Mouse (Mus musculus) heart, embryonic 11.5 days (tissue): ENCODE measurements at regions not wholly inside any gene's neighbourhood (a gene's known extent, or its start where the extent isn't known, plus 50 kb on each side); places are given as distances from the start of the nearest gene placed in this dataset.

Experiments
- ATAC-seq: fragments of 200-750 bp; cut with Nextera tagmentation; replicated peaks from 2 replicates; pipeline ENCODE4 v1.8.0; 2017; ENCODE audit warnings: moderate library complexity; ENCODE audit not compliant: insufficient number of reproducible peaks, low FRiP score, low TSS enrichment
- H3K27ac ChIP-seq: fragments of 300-500 bp; sonication (generic); 2 replicates; pipeline ENCODE4 v1.5.1; 2014; ENCODE audit warnings: mild to moderate bottlenecking, low read depth, low read length
- H3K27me3 ChIP-seq: fragments of 300-500 bp; sonication (generic); 2 replicates; pipeline ENCODE4 v1.6.1; 2014; ENCODE audit warnings: mild to moderate bottlenecking, low read length, mixed read lengths; ENCODE audit not compliant: control insufficient read depth, insufficient read depth
- H3K36me3 ChIP-seq: fragments of 300-500 bp; sonication (generic); 2 replicates; pipeline ENCODE4 v1.6.1; 2014; ENCODE audit warnings: mild to moderate bottlenecking, low read length, moderate library complexity, mixed read lengths; ENCODE audit not compliant: control insufficient read depth, insufficient read depth
- H3K4me1 ChIP-seq: fragments of 300-500 bp; sonication (generic); 2 replicates; pipeline ENCODE4 v1.6.1; 2014; ENCODE audit warnings: low read length; ENCODE audit not compliant: control insufficient read depth, insufficient read depth
- H3K4me2 ChIP-seq: fragments of 300-500 bp; sonication (generic); 2 replicates; pipeline ENCODE4 v1.6.1; 2014; ENCODE audit warnings: mild to moderate bottlenecking, moderate library complexity
- H3K4me3 ChIP-seq: fragments of 300-500 bp; sonication (generic); 2 replicates; pipeline ENCODE4 v1.5.1; 2014; ENCODE audit warnings: low read depth, low read length
- H3K9ac ChIP-seq: fragments of 300-500 bp; sonication (generic); 2 replicates; pipeline ENCODE4 v1.6.1; 2014; ENCODE audit warnings: mild to moderate bottlenecking, low read depth, low read length, moderate library complexity
- H3K9me3 ChIP-seq: fragments of 300-500 bp; sonication (generic); replicated peaks from 2 replicates; pipeline ENCODE4 v1.6.1; 2016; ENCODE audit warnings: low read length; ENCODE audit not compliant: control insufficient read depth
- WGBS: fragments of 180-500 bp; shearing (Covaris S2); extraction: QIAGEN DNeasy Blood & Tissue Kit; methylation state at CpG from one replicate; pipeline ENCODE4 v1.1.7; 2014; ENCODE audit not compliant: insufficient replicate concordance; 5-methylcytosine and 5-hydroxymethylcytosine counted together

DNA sequence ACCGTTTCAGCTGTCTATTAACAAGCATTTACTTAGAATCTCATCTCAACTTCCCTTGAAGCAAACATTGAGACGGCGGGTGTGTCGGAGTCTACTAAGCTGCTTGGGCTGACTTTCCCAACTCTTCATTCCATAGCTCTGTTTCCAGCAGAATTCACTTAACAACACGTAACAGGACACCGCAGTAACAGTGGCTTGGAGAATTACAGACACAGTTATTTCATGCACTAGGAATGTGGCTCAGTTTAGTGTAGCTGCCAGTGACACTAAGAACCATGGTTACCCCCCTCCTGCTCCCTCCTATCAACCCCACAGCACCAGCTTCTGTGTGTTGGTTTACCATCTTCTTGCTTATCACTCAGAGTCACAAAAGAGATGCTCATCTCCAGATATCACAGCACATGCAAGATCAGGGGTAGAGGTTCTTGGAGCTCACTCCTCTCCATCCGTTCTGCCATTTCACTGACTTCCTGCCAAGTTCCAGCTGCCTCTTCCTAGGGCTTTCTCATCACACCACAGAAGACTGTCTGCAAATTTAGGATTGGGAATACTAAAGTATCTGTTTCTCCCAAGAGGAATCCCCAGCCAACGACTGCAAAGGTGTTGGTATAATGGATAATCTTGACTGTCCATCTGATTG, 90.7 kb downstream of the Banf2 start:
- ATAC-seq: no peak
- no peak overlapping the region for H3K27ac ChIP-seq
- H3K27me3 ChIP-seq: no peaks in the 10 kb centered on the region
- no peak overlapping the region for H3K4me2 ChIP-seq
- H3K4me1 ChIP-seq: no peaks in the 10 kb centered on the region
- no peaks in the 10 kb centered on the region for H3K36me3 ChIP-seq
- no peaks in the 10 kb centered on the region for H3K9me3 ChIP-seq
- H3K9ac ChIP-seq: no peak overlapping the region
- 61% methylated on average over 8 of the region's 8 CpGs for WGBS
- H3K4me3 ChIP-seq: no peak overlapping the region

DNA sequence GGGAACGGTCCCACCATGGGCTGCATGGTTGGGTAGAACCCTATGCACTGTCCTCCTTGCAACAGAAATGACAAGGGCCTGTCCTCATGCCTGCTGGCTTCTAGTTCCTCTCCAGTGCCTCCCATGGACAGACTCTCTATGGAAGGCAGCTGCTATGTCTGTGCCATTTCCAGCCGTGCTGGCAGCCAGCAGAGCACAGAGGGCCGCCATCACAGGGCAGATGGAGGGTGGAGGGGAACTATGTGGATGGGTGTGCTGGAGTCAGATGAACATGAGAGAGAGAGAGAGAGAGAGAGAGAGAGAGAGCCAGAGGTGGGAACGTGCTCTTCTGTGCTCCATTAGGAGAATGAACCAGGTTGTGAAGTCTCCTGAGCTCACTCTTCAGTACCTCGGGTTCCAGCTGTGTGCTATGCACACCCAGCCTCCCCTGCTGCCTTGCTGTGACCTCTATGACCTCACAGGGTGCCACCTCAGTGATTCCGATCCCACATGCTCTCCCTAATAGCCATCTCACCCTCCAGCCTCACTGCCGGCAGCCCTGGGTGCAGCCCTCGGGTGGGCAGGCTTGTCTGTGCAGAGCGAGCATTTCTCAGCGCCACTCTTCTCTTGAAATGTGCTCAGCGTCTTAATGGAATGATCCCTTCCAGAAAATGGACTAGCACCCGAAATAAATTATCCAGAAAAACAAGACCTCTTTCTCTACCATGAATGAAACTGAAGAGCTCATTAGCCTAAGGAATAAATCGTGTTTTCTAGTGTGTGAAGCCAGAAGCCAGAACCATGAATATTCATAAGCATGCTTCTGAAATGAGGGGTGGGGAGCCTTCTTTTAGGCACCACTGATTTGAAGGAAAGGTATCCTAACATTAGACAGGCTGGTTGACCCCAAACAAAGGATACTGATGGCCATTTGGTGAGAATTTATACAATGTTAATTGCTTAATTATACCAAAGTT, 94.5 kb downstream of the Banf2 start:
- H3K27ac ChIP-seq: no peak overlapping the region
- H3K4me2 ChIP-seq: no peak overlapping the region
- H3K4me3 ChIP-seq: no peak overlapping the region
- no peaks in the 10 kb centered on the region for H3K9me3 ChIP-seq
- ATAC-seq: no peak
- WGBS: 76% methylated on average over 13 of the region's 13 CpGs
- H3K9ac ChIP-seq: no peak overlapping the region
- no peaks in the 10 kb centered on the region for H3K36me3 ChIP-seq
- no peaks in the 10 kb centered on the region for H3K27me3 ChIP-seq
- no peaks in the 10 kb centered on the region for H3K4me1 ChIP-seq

DNA sequence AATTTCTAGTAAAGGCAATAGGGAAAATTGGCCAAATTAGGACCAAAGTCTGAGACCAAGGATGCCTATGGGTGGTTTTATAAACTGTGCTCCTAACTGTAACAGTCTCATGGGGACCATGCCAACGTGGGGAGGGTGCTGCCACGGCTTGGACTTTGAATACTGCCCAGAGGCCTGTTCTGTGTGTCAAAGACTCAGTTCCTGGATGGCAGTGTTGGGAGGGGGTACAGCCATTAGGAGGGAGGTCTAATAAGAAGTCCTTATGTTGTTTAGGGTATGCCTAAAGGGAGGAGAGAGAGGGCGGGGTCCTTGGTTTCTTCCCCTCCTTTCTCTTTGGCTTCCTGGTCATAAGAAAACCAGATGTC, 95.2 kb downstream of the Banf2 start:
- Histone ChIP-seq H3K4me1 (no peaks in the 10 kb centered on the region), H3K4me3 (no peak overlapping the region), H3K27ac (no peak overlapping the region), H3K9ac (no peak overlapping the region), H3K4me2 (no peak overlapping the region), H3K27me3 (no peaks in the 10 kb centered on the region), H3K36me3 (no peaks in the 10 kb centered on the region), H3K9me3 (no peaks in the 10 kb centered on the region)
- 87% methylated on average over 3 of the region's 3 CpGs for WGBS
- ATAC-seq: no peak

DNA sequence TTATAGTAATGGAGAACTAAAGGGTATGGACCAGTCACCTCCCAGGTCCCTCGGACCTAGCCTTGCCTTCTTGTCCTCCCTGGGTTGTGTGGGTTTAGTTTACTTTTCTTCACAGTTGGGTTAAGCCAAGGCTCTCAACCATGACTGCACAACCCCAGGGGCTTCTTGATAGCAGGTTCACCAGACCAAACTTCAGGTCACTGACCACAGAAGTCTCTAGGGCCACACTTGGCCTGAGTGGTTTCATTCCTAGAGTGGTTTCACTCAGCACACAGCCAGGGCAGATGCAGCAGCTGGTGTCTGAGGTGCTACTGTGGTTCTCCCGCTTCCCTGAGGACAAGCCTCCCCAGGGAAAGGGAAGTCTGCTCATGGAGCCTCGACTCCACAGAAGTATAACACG, 95.7 kb downstream of the Banf2 start:
- no peak for ATAC-seq
- Histone ChIP-seq H3K4me3 (no peak overlapping the region), H3K9ac (no peak overlapping the region), H3K4me2 (no peak overlapping the region), H3K9me3 (no peaks in the 10 kb centered on the region), H3K27me3 (no peaks in the 10 kb centered on the region), H3K4me1 (no peaks in the 10 kb centered on the region), H3K27ac (no peak overlapping the region), H3K36me3 (no peaks in the 10 kb centered on the region)
- WGBS: 77% methylated on average over 4 of the region's 4 CpGs

DNA sequence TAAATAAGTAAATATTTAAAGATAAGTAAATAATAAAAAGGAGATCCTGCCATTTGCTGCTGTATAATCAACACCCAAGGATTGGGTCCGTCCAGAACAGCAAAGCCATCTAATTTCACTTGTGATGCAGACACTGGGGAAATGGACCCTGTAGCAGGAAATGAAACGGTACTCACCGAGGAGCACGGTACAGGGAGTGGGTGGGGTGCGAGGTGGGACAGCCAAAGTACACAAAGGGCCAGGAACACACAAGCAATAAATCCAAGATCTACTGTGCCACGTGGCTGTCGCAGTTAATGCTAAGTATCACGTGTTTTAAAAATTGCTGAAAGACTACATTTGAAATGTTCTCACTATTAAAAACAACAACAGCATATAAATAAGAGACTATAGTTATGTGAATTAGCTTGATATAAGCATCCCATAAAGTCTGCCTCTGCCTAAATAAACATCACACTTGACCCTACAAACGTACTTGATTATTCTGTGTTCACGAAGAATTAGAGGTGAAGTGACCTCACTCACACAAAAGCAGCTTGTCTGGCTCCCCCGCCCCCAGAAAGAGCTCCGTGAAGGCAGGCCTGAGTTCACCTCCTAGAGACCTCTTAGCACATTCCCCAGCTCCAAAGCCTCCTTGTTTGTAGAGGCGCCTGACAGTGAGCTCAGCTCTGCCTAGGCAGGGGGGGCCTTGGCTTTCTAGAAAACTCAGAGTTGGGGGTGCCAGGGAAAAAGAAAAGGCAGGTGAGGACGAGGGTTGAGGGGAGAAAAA, 101.1 kb downstream of the Banf2 start:
- H3K27ac ChIP-seq: no peak overlapping the region
- H3K4me1 ChIP-seq: no peaks in the 10 kb centered on the region
- no peak overlapping the region for H3K9ac ChIP-seq
- ATAC-seq: no peak
- no peak overlapping the region for H3K4me2 ChIP-seq
- no peaks in the 10 kb centered on the region for H3K27me3 ChIP-seq
- 62% methylated on average over 14 of the region's 14 CpGs for WGBS
- H3K4me3 ChIP-seq: no peak overlapping the region
- no peaks in the 10 kb centered on the region for H3K9me3 ChIP-seq
- H3K36me3 ChIP-seq: no peaks in the 10 kb centered on the region

DNA sequence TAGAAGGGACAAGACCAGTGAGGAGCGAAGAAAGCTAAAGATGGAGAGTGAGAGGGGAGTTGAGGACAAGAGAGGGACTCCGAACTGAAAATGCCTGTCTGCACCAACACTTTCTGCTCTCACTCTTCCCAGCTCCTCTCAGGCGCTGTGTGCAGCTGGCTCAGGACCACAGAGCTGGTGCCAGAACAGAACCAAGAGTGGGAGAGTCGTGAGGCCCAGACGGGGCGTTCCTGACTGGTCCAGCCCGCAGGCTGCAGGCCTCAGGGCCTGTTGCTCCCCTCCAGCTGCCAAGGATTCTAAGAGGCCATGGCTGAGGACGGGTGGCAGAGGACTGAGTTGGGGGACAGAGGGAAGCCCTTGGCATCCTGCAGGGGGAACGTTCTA, 101.7 kb downstream of the Banf2 start:
- H3K27ac ChIP-seq: no peak overlapping the region
- ATAC-seq: no peak
- no peaks in the 10 kb centered on the region for H3K27me3 ChIP-seq

DNA sequence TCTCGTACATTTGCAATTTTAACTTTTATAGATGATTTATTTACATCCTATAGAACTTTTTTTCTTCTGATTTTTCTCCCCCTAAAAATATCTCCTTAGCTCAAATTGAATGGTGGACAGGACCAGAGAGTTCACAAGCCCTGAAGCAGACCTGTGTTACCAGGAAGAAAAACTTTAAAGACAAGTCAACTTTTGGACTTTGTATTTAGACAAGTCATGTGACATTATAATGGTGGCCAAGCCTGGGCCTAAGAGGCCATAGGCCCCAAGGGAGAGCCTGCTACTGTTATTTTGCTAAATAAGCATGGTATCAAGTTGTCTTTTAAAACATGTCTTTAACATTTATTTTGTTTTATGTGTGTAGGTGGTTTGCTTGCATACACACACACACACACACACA, 102.7 kb downstream of the Banf2 start:
- WGBS: 75% methylated on average over 1 of the region's 1 CpGs
- no peak overlapping the region for H3K4me2 ChIP-seq
- H3K36me3 ChIP-seq: no peaks in the 10 kb centered on the region
- no peak overlapping the region for H3K9ac ChIP-seq
- no peak overlapping the region for H3K4me3 ChIP-seq
- H3K27ac ChIP-seq: no peak overlapping the region
- no peaks in the 10 kb centered on the region for H3K27me3 ChIP-seq
- no peak for ATAC-seq
- H3K9me3 ChIP-seq: no peaks in the 10 kb centered on the region
- H3K4me1 ChIP-seq: no peaks in the 10 kb centered on the region

More for the DNA sequence above, 101.7 kb downstream of the Banf2 start:
- H3K4me3 ChIP-seq: no peak overlapping the region
- no peaks in the 10 kb centered on the region for H3K4me1 ChIP-seq
- H3K36me3 ChIP-seq: no peaks in the 10 kb centered on the region
- H3K9ac ChIP-seq: no peak overlapping the region
- H3K9me3 ChIP-seq: no peaks in the 10 kb centered on the region
- WGBS: 77% methylated on average over 9 of the region's 9 CpGs
- no peak overlapping the region for H3K4me2 ChIP-seq

DNA sequence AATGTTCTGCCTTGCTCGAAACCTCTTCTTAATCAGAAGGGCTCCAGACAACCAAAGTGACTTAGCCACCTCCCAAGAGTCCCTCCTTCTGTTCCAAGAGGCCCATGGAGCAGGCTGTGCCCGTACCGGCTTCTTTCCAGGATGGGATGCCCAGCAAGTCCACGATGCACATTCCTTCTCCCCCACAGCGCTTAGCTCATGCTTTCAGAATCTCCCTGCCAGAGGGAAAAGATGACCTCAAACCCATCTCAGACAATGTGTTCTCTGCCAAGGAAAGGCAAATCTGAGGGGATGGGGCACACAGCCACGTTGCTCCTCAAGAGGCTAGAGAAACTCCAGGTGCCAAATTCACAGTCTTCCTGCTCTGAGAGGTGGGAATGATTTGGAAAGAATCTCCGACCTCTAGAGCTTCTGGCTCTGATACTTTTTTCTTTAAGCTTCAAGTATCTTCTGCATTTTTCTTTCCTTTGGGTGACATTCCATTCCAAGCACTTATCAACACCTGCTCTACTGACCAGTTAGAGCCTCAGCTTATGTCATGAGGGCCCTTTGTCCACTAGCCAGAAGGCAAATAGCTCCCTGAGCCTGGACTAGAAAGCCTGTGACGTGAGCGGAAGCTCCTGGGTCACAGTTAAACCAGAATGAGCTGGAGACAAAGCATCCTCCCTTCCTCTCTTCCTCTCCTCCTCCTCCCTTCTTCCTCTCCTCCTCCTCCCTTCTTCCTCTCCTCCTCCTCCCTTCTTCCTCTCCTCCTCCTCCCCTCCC, 110.9 kb downstream of the Banf2 start:
- WGBS: 57% methylated on average over 9 of the region's 9 CpGs
- no peaks in the 10 kb centered on the region for H3K9me3 ChIP-seq
- H3K4me3 ChIP-seq: no peak overlapping the region
- no peak overlapping the region for H3K27ac ChIP-seq
- no peak overlapping the region for H3K9ac ChIP-seq
- H3K36me3 ChIP-seq: no peaks in the 10 kb centered on the region
- no peaks in the 10 kb centered on the region for H3K27me3 ChIP-seq
- no peaks in the 10 kb centered on the region for H3K4me1 ChIP-seq
- no peak overlapping the region for H3K4me2 ChIP-seq
- ATAC-seq: no peak
